Mouse (Mus musculus) heart, embryonic 11.5 days (tissue): ENCODE data around the gene Mfsd4b5. TPM values are rescaled to one million over a fixed set of nuclear protein-coding genes. Genes with fewer than 3 reads are reported as not detected.
"Not testable (repeated sequence)": the region's sequence is repeated elsewhere in the genome, so short reads cannot be mapped to it uniquely, and the experiment has no call there.

Experiments
- ATAC-seq: fragments of 200-750 bp; cut with Nextera tagmentation; replicated peaks from 2 replicates; pipeline ENCODE4 v1.8.0; 2017; ENCODE audit warnings: moderate library complexity; ENCODE audit not compliant: insufficient number of reproducible peaks, low FRiP score, low TSS enrichment
- H3K27ac ChIP-seq: fragments of 300-500 bp; sonication (generic); 2 replicates; pipeline ENCODE4 v1.5.1; 2014; ENCODE audit warnings: mild to moderate bottlenecking, low read depth, low read length
- H3K27me3 ChIP-seq: fragments of 300-500 bp; sonication (generic); 2 replicates; pipeline ENCODE4 v1.6.1; 2014; ENCODE audit warnings: mild to moderate bottlenecking, low read length, mixed read lengths; ENCODE audit not compliant: control insufficient read depth, insufficient read depth
- H3K36me3 ChIP-seq: fragments of 300-500 bp; sonication (generic); 2 replicates; pipeline ENCODE4 v1.6.1; 2014; ENCODE audit warnings: mild to moderate bottlenecking, low read length, moderate library complexity, mixed read lengths; ENCODE audit not compliant: control insufficient read depth, insufficient read depth
- H3K4me1 ChIP-seq: fragments of 300-500 bp; sonication (generic); 2 replicates; pipeline ENCODE4 v1.6.1; 2014; ENCODE audit warnings: low read length; ENCODE audit not compliant: control insufficient read depth, insufficient read depth
- H3K4me2 ChIP-seq: fragments of 300-500 bp; sonication (generic); 2 replicates; pipeline ENCODE4 v1.6.1; 2014; ENCODE audit warnings: mild to moderate bottlenecking, moderate library complexity
- H3K4me3 ChIP-seq: fragments of 300-500 bp; sonication (generic); 2 replicates; pipeline ENCODE4 v1.5.1; 2014; ENCODE audit warnings: low read depth, low read length
- H3K9ac ChIP-seq: fragments of 300-500 bp; sonication (generic); 2 replicates; pipeline ENCODE4 v1.6.1; 2014; ENCODE audit warnings: mild to moderate bottlenecking, low read depth, low read length, moderate library complexity
- H3K9me3 ChIP-seq: fragments of 300-500 bp; sonication (generic); replicated peaks from 2 replicates; pipeline ENCODE4 v1.6.1; 2016; ENCODE audit warnings: low read length; ENCODE audit not compliant: control insufficient read depth
- WGBS: fragments of 180-500 bp; shearing (Covaris S2); extraction: QIAGEN DNeasy Blood & Tissue Kit; methylation state at CpG from one replicate; pipeline ENCODE4 v1.1.7; 2014; ENCODE audit not compliant: insufficient replicate concordance; 5-methylcytosine and 5-hydroxymethylcytosine counted together
- polyA plus RNA-seq: library from polyadenylated mRNA; unstranded; fragments of >200 nt; fragmentation: Nextera tagmentation; extraction: Ambion mirVana; gene quantifications from 2 replicates; pipeline ENCODE4 v1.2.1, GENCODE M21; 2014

Gene Mfsd4b5
- polyA plus RNA-seq, 1 experiment from 2014 or later: not detected

DNA sequence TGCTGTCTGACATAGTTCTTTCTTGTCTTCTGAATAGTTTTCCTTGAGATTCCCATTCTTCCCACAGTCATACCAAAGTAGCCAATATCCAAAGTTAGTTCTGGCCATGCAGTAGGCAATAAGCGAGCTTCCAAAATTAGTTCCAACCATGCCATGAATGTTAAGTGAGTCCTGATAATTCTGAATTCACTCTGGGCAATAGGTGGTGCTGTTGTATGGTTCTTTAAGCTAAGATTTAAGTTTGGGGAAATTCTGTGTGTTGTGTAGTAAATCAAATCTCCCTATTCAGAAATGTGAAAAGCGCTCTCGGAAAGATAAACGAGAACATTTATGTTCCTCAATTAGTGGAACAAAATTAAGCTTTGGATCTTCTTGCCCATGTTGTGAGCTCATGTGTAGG, 28.2 kb downstream of the Mfsd4b5 start:
- Histone ChIP-seq H3K27me3 (no peaks in the 10 kb centered on the region), H3K27ac (no peak overlapping the region), H3K4me3 (no peak overlapping the region), H3K4me2 (no peak overlapping the region), H3K36me3 (no peaks in the 10 kb centered on the region), H3K9ac (no peak overlapping the region), H3K4me1 (peaks cover 3% of the 10 kb centered on the region; the same call in 1 of the 2 replicates), H3K9me3 (no peaks in the 10 kb centered on the region)
- 72% methylated on average over 4 of the region's 4 CpGs for WGBS
- ATAC-seq: no peak

DNA sequence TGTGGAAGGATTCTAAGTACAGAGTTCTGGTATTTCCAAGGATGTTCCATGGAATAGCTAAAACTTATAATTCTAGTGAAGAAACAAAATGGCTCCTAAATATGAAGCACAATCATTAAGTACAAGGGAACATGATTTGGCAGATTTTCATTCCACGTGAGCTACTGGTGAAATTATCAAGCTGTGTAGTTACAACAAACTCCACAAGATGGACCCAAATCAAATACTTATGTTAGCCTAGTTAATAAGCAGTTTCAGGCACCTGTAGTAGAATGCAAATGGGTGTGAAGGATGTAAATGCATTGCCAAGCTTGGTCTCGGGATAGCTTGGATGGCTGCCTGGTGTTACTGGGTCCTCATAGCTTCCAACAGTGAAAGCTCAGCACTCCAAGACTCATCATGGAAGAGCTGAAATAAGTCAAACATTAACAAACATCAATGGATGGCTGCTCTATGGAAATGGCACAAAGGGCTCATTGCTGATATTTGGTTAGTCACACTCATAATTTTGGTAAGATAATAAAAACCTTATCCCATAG, 30.0 kb downstream of the Mfsd4b5 start:
- no peak overlapping the region for H3K4me3 ChIP-seq
- WGBS: 77% methylated on average over 2 of the region's 2 CpGs
- no peak overlapping the region for H3K27ac ChIP-seq
- H3K4me1 ChIP-seq: peaks cover 3% of the 10 kb centered on the region; the same call in 1 of the 2 replicates
- no peak overlapping the region for H3K4me2 ChIP-seq
- H3K36me3 ChIP-seq: no peaks in the 10 kb centered on the region
- no peaks in the 10 kb centered on the region for H3K9me3 ChIP-seq
- no peaks in the 10 kb centered on the region for H3K27me3 ChIP-seq
- no peak for ATAC-seq
- no peak overlapping the region for H3K9ac ChIP-seq

DNA sequence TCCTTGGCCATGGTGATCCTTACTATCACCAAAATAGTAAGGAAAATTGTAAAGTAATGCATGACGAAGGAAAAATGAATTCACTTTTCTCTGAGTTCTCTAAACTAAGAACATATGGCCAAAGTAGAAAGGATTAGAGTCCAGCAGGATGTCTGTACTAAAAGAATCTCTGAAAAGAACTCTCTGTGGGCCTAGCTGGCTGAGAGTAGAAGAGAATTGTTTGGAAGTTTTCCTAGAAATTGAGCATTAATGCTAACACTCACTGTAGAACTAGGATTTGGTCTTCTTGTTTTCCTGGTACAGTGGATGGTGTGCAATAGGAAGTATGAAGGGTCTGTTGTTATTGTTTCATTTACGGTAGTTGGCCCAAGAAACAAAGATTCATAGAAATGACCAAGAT, 31.3 kb downstream of the Mfsd4b5 start:
- no peaks in the 10 kb centered on the region for H3K36me3 ChIP-seq
- no peaks in the 10 kb centered on the region for H3K27me3 ChIP-seq
- H3K27ac ChIP-seq: no peak overlapping the region
- no peak overlapping the region for H3K4me2 ChIP-seq
- no peak overlapping the region for H3K4me3 ChIP-seq
- 75% methylated on average over 2 of the region's 2 CpGs for WGBS
- no peaks in the 10 kb centered on the region for H3K9me3 ChIP-seq
- H3K4me1 ChIP-seq: no peaks in the 10 kb centered on the region
- no peak overlapping the region for H3K9ac ChIP-seq
- ATAC-seq: no peak

DNA sequence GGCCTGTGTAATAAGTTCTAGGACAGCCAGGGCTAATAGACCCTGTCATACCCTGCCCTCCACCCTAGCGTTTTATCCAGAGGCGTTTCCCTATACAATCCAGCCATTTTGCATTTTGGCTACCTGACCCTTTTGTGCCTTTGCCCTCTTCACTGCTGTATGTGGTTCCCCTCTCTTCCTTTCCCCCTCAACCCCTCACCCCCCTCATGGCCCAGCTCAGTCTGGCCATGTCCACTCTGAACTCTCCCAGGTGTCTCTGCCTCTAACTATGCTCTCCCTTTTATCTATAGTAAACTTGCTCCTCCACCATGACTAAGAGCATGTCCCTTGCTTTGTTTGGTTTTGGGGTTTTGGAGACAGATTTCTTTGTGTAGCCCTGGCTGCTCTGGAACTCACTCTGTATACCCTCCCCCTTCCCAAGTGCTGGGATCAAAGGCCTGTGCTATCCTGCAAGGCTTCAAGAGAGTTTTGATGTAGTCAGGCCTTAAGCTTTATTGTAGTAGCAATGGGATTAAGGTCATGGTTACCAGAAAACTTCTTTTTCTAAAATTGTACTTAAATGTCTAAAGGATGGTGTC, 37.0 kb downstream of the Mfsd4b5 start:
- WGBS: 89% methylated on average over 2 of the region's 2 CpGs
- H3K4me1 ChIP-seq: no peaks in the 10 kb centered on the region

DNA sequence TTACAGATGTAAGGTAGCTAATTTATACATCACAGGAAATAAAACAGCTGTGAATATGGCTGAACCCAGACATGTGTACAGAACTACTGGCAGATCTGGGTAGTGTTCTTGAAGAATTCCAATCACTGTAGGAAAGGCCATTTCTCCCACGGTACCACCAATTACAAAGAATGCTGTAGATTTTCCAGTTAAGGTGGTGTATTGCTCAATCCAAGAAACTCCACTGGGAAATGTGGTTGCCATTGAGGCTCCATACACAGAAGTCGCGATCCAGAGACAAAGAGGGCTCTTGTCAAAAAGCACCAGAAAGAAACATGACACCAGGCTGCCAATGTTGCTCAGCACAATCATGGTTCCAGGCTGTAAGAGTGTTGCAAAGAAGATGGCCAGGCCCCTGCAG, 39.3 kb downstream of the Mfsd4b5 start:
- H3K9ac ChIP-seq, H3K27me3 ChIP-seq, H3K4me1 ChIP-seq, H3K27ac ChIP-seq, H3K9me3 ChIP-seq, H3K36me3 ChIP-seq, H3K4me3 ChIP-seq, ATAC-seq, H3K4me2 ChIP-seq: not testable (repeated sequence)
- WGBS: 80% methylated on average over 3 of the region's 3 CpGs

More for the DNA sequence above, 37.0 kb downstream of the Mfsd4b5 start:
- Histone ChIP-seq H3K9ac (no peak overlapping the region), H3K4me2 (no peak overlapping the region), H3K4me3 (no peak overlapping the region), H3K36me3 (no peaks in the 10 kb centered on the region), H3K27ac (no peak overlapping the region), H3K9me3 (no peaks in the 10 kb centered on the region), H3K27me3 (no peaks in the 10 kb centered on the region)
- ATAC-seq: no peak

DNA sequence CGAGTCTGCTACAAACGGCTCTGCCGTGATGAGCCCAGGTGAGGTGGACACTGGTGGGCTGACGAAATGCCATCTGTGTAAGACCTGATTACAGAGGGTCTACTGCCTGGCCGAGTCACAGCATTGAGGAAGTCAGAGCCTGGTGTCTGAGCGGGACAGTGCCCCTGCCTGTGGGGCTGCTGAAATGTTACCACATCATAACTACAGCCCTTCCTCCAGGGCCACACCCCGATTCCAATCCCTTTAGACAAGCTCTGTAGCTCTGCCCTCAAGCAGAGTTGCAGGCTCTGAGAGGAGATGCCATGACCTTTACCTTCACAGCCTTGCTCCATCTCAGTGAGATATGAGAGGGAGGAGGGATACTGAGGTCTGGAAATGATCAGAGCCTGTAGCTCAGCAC, 49.9 kb downstream of the Mfsd4b5 start:
- 67% methylated on average over 7 of the region's 7 CpGs for WGBS
- Histone ChIP-seq H3K4me1 (no peaks in the 10 kb centered on the region), H3K27ac (no peak overlapping the region)

GRCm38 (mm10) chr10:39926616-39927139, 59.8 kb downstream of the Mfsd4b5 start, which contains the start of gene Mfsd4b2:
Gene Mfsd4b2, minus strand, starts transcription at chr10:39926923.
- Histone ChIP-seq H3K9ac (peak within 1 kb of the TSS; percentile 56), H3K9me3 (no peaks in the 10 kb centered on the region), H3K4me2 (peak within 1 kb of the TSS; percentile 87), H3K27me3 (0 out of 2 replicates have a peak, but pooled peaks cover 7% of the 10 kb centered on the region), H3K4me3 (peak within 1 kb of the TSS; percentile 49), H3K36me3 (no peaks in the 10 kb centered on the region), H3K4me1 (0 out of 2 replicates have a peak, but pooled peaks cover 2% of the 10 kb centered on the region), H3K27ac (no peak within 1 kb of the TSS)
- 1% methylated on average over 41 of the region's 41 CpGs for WGBS
- peak; percentile 49; the same call in 1 of the 2 replicates for ATAC-seq

More for the DNA sequence above, 49.9 kb downstream of the Mfsd4b5 start:
- Histone ChIP-seq H3K27me3 (no peaks in the 10 kb centered on the region), H3K36me3 (no peaks in the 10 kb centered on the region), H3K9me3 (no peaks in the 10 kb centered on the region), H3K4me3 (no peak overlapping the region), H3K4me2 (no peak overlapping the region), H3K9ac (no peak overlapping the region)
- no peak for ATAC-seq

- not testable (repeated sequence) for H3K27ac ChIP-seq, H3K9me3 ChIP-seq, H3K4me2 ChIP-seq, H3K9ac ChIP-seq, H3K4me3 ChIP-seq, H3K4me1 ChIP-seq, H3K27me3 ChIP-seq, H3K36me3 ChIP-seq
- 0 out of 2 replicates have a peak, but pooled peaks have one; percentile 71 for ATAC-seq
- 41% methylated on average over 8 of the region's 8 CpGs for WGBS
Observed at GRCm38 (mm10) chr10:39924556-39924955, 61.9 kb downstream of the Mfsd4b5 start.

DNA sequence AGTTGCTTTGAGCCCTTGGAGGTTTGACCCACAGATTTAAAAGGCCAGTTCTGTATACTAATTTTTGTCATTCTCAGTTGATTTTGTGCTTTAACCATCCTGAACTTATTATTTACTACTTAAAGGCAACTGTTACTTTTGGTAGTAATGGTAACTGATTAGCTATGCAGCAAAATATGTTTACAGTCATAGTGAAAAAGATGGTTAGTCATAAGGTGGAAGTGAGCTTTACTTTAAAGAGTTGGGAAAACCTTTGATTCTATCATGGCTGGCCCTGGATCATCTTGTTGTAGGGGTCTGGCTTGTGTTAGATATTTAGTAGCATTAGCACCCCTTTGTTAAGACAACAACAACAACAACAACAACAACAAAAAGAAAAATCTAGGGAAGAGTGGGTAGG, 73.8 kb downstream of the Mfsd4b5 start:
- Histone ChIP-seq H3K36me3 (no peaks in the 10 kb centered on the region), H3K9me3 (no peaks in the 10 kb centered on the region), H3K4me3 (no peak overlapping the region), H3K9ac (no peak overlapping the region), H3K4me2 (no peak overlapping the region), H3K4me1 (no peaks in the 10 kb centered on the region), H3K27ac (no peak overlapping the region), H3K27me3 (no peaks in the 10 kb centered on the region)
- no peak for ATAC-seq
